Mouse (Mus musculus) gastrocnemius, adult 2 months (tissue): ENCODE measurements around the gene Btrc. TPM values are rescaled to one million over a fixed set of nuclear protein-coding genes. Genes with fewer than 3 reads are reported as not detected.
A peak's percentile ranks its signal among the peaks of the same experiment; 100 is the strongest.

Source experiments
- DNase-seq: peaks from one replicate; pipeline ENCODE4 v3.0.0; 2022
- H3K27ac ChIP-seq: fragments of 200-600 bp; 2 replicates; pipeline ENCODE4 v1.8.1; 2022; ENCODE audit warnings: mild to moderate bottlenecking
- H3K4me3 ChIP-seq: fragments of 200-600 bp; 2 replicates; pipeline ENCODE4 v1.8.1; 2022; ENCODE audit warnings: mild to moderate bottlenecking, moderate library complexity
- CTCF ChIP-seq: fragments of 200-600 bp; IDR thresholded peaks from 2 replicates; pipeline ENCODE4 v1.8.1; 2022; ENCODE audit warnings: antibody characterized with exemption, mild to moderate bottlenecking, moderate library complexity
- intact Hi-C: fragments of 180-260 bp; cut with DNase I; formaldehyde crosslinking; loops from one replicate; pipeline ENCODE4 v1.15.1; 2025
- total RNA-seq, 2 experiments: library from RNA; stranded (reverse); gene quantifications; 2 replicates each; pipeline ENCODE4 v1.2.3; 2021

Btrc gene
- total RNA-seq, 2 experiments from 2014 or later = 20.5 to 22.0 TPM

DNA sequence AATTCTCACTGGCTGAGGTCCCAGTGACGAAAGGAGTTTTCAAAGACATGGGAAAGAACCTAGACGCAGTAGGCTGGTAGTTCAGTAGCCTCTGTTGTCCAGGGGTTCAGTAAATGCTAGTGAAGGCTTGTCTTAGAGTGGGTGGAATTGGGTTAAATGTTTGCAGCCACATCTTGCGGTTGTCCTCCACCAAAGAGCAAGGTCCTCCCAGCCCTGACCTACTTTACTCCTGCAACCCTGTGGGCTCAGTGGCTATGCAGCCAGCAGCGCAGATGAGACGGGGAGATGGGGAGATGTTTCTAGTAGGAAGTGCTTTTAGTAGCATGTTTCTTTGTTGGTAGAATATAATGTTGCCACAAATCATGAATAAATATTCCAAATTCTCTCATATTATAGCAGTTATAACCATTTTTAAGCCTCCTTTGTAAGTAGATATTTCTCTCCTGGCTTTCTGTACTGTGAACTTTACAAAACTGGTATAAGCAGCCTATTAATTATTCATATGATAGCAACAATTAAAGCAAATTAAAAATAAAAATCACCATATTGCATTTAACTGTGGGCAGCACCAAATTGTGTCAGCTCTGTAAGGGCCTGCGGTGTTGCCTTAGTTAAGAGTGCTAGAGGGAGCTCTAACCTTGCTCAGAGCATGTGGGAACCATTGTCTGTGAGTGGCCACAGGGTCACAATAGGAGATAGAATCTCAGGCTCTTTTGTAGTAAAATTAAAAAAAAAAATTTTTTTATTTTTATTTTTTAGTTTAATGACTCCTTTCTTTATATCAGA lies 122.9 kb downstream of the Btrc start:
- Histone ChIP-seq H3K4me3 (no peak overlapping the region), H3K27ac (no peak overlapping the region)
- intact Hi-C loops = no loop called here
- no peak for DNase-seq
- TF ChIP-seq CTCF = peak; percentile 48

DNA sequence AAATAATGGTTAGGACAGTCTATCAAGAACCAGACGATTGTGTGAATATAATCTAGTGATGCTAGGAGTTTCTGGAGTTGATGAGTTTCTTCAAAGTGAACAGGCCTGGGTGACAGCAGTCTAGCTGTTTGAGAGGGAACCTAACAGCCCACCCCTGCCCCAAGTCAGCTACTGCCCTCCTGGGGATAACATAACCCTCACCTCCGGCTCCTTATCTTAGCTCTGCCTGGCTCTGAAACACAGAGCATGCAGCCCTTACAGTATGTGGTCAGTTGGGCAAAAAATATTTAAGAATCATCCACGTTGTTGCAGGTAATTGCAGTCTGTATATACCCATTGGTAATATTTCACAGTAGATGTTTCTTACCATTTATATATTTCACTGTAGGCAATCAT lies 123.5 kb downstream of the Btrc start:
- no peak overlapping the region for H3K4me3 ChIP-seq
- DNase-seq = no peak
- TF ChIP-seq CTCF = no peak
- H3K27ac ChIP-seq = no peak overlapping the region
- intact Hi-C loops = no loop called here

DNA sequence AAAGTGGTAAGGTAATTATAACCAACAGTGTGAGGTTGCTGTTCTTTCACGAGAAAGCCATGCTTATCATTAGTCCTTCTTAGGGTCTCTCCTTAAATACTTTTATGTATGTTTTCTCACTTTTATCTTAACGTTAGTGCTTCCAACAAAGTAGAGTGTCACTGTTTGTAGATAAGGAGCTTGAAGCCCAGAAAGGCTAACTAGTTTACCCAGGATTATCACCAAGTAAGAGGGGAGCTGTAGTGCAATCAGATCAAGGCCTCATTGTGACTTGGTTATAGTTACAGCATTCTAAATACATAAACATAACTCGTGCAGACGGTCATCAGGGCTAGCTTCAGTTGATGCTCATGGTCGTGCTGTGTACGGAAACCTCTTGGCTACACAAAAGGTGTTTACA lies 126.4 kb downstream of the Btrc start:
- intact Hi-C loops = no loop called here
- Histone ChIP-seq H3K4me3 (no peak overlapping the region), H3K27ac (no peak overlapping the region)
- TF ChIP-seq CTCF = no peak
- no peak for DNase-seq

DNA sequence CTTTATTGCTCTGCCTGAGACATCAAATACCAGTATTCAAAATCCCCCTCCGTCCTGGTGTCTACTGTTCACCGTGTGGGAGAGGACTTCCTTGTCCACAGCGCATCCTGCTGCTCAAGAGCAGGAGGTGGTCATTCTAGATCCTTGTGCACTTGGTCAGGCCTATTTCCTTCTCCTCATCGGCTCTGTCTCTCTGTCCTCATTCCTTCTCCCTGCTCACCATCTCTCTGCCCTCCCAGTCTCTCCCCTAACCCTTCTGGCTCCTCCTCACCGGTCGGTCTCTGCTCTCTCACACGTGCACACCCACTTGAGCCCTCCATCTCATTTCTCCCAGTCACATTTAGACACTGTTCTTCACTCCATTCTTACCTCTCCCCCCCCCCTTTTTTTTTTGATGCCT lies 127.7 kb downstream of the Btrc start:
- TF ChIP-seq CTCF = no peak
- no peak for DNase-seq
- intact Hi-C loops = no loop called here
- Histone ChIP-seq H3K4me3 (no peak overlapping the region), H3K27ac (no peak overlapping the region)

DNA sequence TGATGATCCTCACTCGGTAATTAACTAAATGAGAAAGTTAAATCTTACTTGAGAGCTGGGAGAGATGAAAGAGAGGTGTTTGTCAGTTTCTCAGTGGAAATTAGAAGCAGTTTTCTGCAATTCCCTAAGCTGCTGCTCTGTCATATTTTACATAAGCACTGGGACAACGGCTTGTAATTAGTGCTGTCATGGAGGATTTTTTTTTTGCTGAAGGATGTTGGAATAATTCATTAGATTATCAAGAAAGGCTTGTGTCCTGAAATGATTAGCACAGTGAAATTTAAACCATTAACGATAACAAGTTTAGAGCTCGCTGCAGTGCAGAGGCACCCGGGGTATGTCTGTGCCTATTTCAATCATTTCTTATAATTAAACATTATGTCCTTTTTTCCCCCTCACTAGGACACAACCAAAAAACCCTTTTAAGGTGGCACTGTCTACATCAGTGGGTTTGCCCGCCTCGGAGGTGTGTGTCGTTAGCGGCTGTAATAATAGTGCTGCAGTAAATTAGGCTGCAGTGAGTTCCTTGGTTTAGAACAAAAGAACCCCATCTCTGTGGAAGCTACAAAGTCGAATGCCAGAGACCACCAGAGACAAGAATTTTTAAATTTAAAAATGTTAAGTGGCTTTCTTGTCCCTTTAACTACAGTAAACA lies 130.7 kb downstream of the Btrc start:
- DNase-seq = no peak
- no peak for TF ChIP-seq CTCF
- no peak overlapping the region for H3K4me3 ChIP-seq
- intact Hi-C loops = no loop called here
- H3K27ac ChIP-seq = no peak overlapping the region

DNA sequence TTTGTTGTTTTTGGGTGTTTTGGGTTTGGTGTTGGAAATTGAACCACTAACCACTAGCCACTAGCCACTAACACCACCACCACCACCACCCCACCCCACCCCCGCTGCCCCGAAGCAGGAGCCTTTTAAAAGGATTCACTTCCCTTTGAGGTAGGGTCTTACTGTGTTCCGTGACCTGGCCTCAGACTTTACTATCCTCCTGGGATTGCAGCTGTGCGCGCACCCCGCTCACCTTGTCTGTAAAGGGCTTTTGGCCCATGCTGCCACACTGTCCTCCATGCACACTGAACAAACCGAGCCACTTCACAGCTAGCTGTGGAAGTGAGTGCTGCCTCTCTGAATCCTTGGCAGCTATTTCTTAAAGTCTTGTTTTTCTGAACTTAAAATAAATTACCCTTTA lies 141.9 kb downstream of the Btrc start:
- Histone ChIP-seq H3K4me3 (no peak overlapping the region), H3K27ac (no peak overlapping the region)
- intact Hi-C loops = no loop called here
- TF ChIP-seq CTCF = no peak
- DNase-seq = no peak

DNA sequence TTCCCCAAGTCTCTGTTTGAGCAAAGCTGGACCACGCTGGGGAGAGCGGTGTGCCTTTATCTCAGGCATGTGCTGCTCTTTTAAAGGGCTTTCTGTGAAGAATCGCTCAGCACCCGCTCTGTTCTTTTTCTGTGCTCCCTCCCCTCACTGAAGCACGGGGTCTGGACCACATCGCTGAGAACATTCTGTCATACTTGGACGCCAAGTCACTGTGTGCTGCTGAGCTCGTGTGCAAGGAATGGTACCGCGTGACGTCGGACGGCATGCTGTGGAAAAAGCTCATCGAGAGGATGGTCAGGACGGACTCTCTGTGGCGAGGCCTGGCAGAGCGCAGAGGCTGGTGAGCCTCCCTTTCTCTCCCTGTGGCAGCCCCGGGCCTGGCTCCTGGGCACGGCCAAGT lies 144.0 kb downstream of the Btrc start:
- intact Hi-C loops = no loop called here
- H3K27ac ChIP-seq = 0 out of 2 replicates have a peak overlapping the region, but pooled peaks have one; percentile 2
- no peak overlapping the region for H3K4me3 ChIP-seq
- no peak for TF ChIP-seq CTCF
- DNase-seq = peak; percentile 50

DNA sequence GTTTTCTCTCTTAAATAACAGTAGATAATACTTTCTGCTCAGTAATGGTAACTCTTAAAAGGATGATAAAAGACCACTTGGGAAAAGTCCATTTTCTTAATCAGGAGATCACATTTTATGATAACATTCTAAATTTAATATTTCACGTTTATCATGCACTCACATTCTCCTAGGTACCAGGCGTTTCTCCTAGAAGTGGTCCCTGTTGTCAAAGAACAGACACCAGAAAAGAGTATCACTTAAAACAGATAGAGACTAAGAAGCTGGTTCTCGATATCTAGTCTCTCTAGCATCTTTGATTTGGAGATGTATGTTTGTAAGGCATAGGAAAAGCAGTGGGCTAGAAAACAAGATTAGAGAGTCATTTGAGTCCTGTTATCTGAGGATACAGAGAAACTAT lies 147.1 kb downstream of the Btrc start:
- Histone ChIP-seq H3K4me3 (no peak overlapping the region), H3K27ac (no peak overlapping the region)
- intact Hi-C loops = no loop called here
- no peak for DNase-seq
- no peak for TF ChIP-seq CTCF

DNA sequence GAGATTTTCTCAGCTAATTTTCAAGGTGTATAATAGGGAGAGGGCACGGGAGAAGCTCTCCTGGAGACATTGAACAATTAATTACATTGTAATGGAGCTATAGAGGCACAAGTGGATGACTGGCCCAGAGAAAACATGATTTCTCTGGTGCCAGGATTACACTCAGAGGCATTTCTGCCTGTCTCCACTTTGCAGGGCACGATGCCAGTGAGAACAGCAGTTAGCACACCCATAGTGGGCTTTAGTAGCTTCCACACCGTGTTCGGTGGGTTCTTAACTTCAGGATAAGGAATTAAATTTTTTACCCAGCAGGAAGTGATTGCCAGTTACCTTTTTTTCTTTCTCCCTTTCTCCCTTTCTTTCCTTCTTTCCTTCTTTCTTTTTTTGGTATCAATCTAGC lies 147.9 kb downstream of the Btrc start:
- intact Hi-C loops = no loop called here
- no peak overlapping the region for H3K4me3 ChIP-seq
- no peak for TF ChIP-seq CTCF
- no peak for DNase-seq
- H3K27ac ChIP-seq = no peak overlapping the region

DNA sequence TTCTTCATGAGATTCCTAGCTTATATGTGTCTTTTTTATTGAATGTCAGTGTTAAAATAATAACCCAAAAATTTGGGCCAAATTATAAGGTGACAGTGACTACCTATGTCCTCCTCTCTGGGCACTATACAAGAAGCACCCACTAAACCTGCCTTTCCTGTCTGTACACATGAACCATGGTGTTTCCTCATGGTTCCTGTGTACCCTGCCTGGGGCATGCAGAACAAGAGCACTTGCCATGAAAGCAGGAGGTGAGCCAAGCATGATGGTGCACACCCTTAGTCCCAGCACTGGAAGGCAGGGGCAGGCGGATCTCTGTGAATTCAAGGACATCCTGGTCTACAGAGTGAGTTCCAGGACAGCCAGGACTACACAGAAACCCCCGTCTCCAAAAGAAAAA lies 151.8 kb downstream of the Btrc start:
- no peak for DNase-seq
- no peak for TF ChIP-seq CTCF
- Histone ChIP-seq H3K27ac (no peak overlapping the region), H3K4me3 (no peak overlapping the region)
- intact Hi-C loops = no loop called here

DNA sequence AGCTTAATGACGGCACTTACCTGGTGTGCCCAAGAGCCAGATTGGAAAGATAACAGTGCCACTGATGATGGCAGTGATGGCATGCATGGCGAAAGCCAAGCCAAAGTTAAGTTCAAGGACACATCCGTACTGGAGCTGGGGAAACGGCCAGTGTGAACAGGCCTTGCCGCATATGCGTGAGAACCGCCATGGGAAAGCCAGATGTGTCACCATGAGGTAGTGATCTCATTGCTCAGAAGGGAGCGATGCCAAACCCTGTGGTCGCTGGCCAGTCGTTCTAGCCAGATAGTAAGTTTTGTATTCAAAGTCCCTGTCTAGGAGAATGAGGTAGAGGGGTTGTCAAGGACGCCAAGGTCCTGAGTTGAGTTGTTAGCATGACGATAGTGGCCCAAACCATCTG lies 152.7 kb downstream of the Btrc start:
- TF ChIP-seq CTCF = no peak
- no peak overlapping the region for H3K27ac ChIP-seq
- H3K4me3 ChIP-seq = no peak overlapping the region
- intact Hi-C loops = no loop called here
- DNase-seq = no peak

DNA sequence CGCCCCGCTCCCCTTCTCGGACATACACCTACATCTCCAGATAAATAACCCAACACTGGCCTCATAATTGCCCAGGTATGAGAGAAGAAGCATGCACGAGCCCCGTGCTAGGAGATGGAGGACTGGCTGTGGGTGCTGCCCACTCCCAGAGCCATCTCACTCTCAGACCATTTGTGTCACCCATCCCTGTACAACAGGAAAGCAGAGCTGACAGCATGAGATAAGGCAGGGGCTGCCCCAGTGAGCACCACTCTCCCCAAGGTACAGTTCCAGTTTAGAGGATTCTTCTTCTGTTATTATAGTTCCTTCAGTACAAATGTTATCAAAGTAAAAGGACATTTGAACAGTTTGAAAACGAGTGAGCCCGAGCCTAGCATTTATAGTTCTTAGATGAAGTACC lies 163.8 kb downstream of the Btrc start:
- DNase-seq = no peak
- Histone ChIP-seq H3K27ac (no peak overlapping the region), H3K4me3 (no peak overlapping the region)
- no peak for TF ChIP-seq CTCF
- intact Hi-C loops = no loop called here

DNA sequence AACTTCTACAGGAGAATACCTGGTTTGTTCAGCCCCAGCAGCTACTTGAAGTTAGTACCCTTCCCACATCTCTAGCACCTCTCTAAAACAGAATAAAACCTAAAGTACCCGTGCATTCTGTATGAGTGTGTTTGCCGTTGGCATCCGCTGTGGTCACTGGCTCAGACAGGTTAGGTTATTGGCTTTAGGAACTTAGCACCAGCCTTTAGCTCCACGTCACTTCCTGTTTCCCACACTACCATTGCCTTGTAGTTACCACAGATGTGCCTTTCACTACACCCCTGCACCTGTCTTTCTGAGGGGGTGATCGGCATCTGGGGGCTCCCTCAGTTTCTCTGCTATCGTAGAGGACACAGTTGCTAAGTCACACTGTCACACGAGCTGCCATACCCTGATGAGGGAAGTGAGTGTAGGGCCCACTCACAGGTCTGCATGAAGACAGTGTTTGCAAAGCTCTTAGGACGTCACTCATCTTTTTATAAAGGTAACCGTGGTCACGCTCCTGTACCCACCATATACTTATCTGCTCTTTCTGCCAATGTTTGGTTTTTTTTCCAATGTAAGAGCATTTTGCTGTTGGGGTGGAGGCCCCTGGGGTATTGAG lies 164.5 kb downstream of the Btrc start:
- TF ChIP-seq CTCF = no peak
- intact Hi-C loops = no loop called here
- no peak overlapping the region for H3K4me3 ChIP-seq
- H3K27ac ChIP-seq = no peak overlapping the region
- DNase-seq = no peak

DNA sequence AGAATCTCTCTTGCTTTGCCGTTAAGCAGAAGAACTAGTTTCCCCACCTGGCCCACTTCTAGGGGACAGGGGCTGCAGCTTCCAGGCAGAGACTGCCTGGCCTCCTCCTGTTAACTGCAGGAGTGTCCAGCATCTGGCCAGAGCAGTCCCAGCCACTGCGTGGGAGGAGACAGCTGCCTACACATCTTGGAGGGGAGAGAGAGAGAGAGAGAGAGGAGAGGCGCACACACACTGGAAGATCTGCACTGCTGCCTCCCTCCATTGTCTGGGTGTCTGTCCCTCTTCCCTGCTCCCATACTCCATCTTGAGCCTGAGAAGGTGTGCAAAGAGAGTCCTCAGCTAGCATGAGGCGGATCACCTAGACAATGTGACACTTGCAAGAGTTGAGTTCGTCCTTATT lies 165.8 kb downstream of the Btrc start:
- no peak for DNase-seq
- Histone ChIP-seq H3K27ac (no peak overlapping the region), H3K4me3 (no peak overlapping the region)
- intact Hi-C loops = no loop called here
- TF ChIP-seq CTCF = no peak
